Mouse (Mus musculus) adrenal gland, adult 18-20 months (tissue): ENCODE results near the gene Stat6. TPM values are rescaled to one million over a fixed set of nuclear protein-coding genes. Genes with fewer than 3 reads are reported as not detected.

Experiments used
- DNase-seq, 2 experiments: peaks; one replicate each; pipeline ENCODE4 v3.0.0; 2021 to 2022; ENCODE audit warnings: low spot score in 2 of 2
- total RNA-seq, 2 experiments: library from RNA; stranded (reverse); gene quantifications; 1 replicate in 1 of 2; 2 replicates in 1 of 2; pipeline ENCODE4 v1.2.3; 2021

Gene Stat6
- total RNA-seq, 2 experiments from 2014 or later, result 87.7 to 105 TPM

GRCm38 (mm10) chr10:127707721-127708120 is 64.9 kb downstream of the Stat6 start:
- peak; percentile 64 to 68 for DNase-seq

GRCm38 (mm10) chr10:127708850-127709370 is 66.1 kb downstream of the Stat6 start:
- no peak for DNase-seq

GRCm38 (mm10) chr10:127710331-127710730 is 67.5 kb downstream of the Stat6 start:
- DNase-seq, result no peak

Other genes with a start within 250 kb of the Stat6 start
- 1 to 10 TPM; 1.1 to 1.9 TPM for gene Stac3, start 141.3 kb upstream of the Stat6 start, total RNA-seq
- gene Ndufa4l2, start 128.0 kb upstream of the Stat6 start, total RNA-seq, result 10 to 100 TPM; 36.0 to 55.3 TPM
- gene Shmt2, start 120.5 kb upstream of the Stat6 start, total RNA-seq, result 10 to 100 TPM; 38.6 to 46.5 TPM
- 10 to 100 TPM in 1 of 2 experiments, 1 to 10 TPM in 1; 6.9 to 12.6 TPM for gene Nxph4, start 108.4 kb upstream of the Stat6 start, total RNA-seq
- 100 to 1,000 TPM; 145 to 148 TPM for gene Lrp1, start 21.8 kb upstream of the Stat6 start, total RNA-seq
- gene Nemp1, start 23.9 kb downstream of the Stat6 start, total RNA-seq, result 1 to 10 TPM; 5.0 to 5.4 TPM
- 10 to 100 TPM; 23.4 to 38.0 TPM for gene Nab2, start 25.6 kb downstream of the Stat6 start, total RNA-seq
- gene Myo1a, start 62.2 kb downstream of the Stat6 start, total RNA-seq, result 10 to 100 TPM in 1 of 2 experiments, under 1 TPM in 1; 0.83 to 35.2 TPM
- gene Tac2, start 81.5 kb downstream of the Stat6 start, total RNA-seq, result not detected
- 10 to 100 TPM; 12.3 to 13.1 TPM for gene Zbtb39, start 96.6 kb downstream of the Stat6 start, total RNA-seq
- 10 to 100 TPM in 1 of 2 experiments, 1 to 10 TPM in 1; 4.6 to 11.4 TPM for gene Gpr182, start 108.7 kb downstream of the Stat6 start, total RNA-seq
- gene Rdh1, start 116.7 kb downstream of the Stat6 start, total RNA-seq, result 1 to 10 TPM; 2.4 to 5.9 TPM
- 1 to 10 TPM; 3.9 to 7.3 TPM for gene Rdh16f1, start 116.8 kb downstream of the Stat6 start, total RNA-seq
- under 1 TPM in 1 of 2 experiments, not detected in 1; 0.27 TPM for gene Rdh9, start 133.4 kb downstream of the Stat6 start, total RNA-seq
- 1 to 10 TPM in 1 of 2 experiments, under 1 TPM in 1; 0.93 to 4.0 TPM for gene Rdh16, start 158.2 kb downstream of the Stat6 start, total RNA-seq
- not detected for gene Rdh19, start 206.9 kb downstream of the Stat6 start, total RNA-seq
- gene Rdh16f2, start 223.5 kb downstream of the Stat6 start, total RNA-seq, result under 1 TPM in 1 of 2 experiments, not detected in 1; 0.33 TPM
- gene Rdh7, start 245.8 kb downstream of the Stat6 start, total RNA-seq, result not detected